Mouse (Mus musculus): ENCODE results near the gene Calr3.

Calr3 gene

GRCm38 (mm10) chr8:72443338-72443993 is at the start of gene Calr3, which contains the start of gene 1700030K09Rik:
Gene Calr3 (minus strand): TSS chr8:72443870.
Gene 1700030K09Rik (plus strand): TSS chr8:72443880.
- DNase-seq (ENCODE audit: low spot score in 2 of 2), result peak; percentile 96 to 98

- no peak for DNase-seq (ENCODE audit: low spot score in 2 of 2)
Measured at GRCm38 (mm10) chr8:72493381-72493780, 49.7 kb upstream of the Calr3 start.

- peak; percentile 99 for DNase-seq (ENCODE audit: low spot score in 2 of 2)
Measured at GRCm38 (mm10) chr8:72492622-72493081, 49.0 kb upstream of the Calr3 start.

GRCm38 (mm10) chr8:72491680-72492621 is 48.3 kb upstream of the Calr3 start, which contains the start of gene Slc35e1:
Gene Slc35e1 (minus strand): TSS chr8:72492614.
- DNase-seq (ENCODE audit: low spot score in 2 of 2), result peak in 1 of 2 experiments; percentile 29

GRCm38 (mm10) chr8:72491017-72491416 is 47.3 kb upstream of the Calr3 start:
- DNase-seq (ENCODE audit: low spot score in 2 of 2), result no peak

GRCm38 (mm10) chr8:72487014-72487413 is 43.3 kb upstream of the Calr3 start:
- DNase-seq (ENCODE audit: low spot score in 2 of 2), result no peak

- peak in 1 of 2 experiments; percentile 38 for DNase-seq (ENCODE audit: low spot score in 2 of 2)
Measured at GRCm38 (mm10) chr8:72485456-72486199, 42.0 kb upstream of the Calr3 start.

GRCm38 (mm10) chr8:72474826-72475546 is 31.3 kb upstream of the Calr3 start, which contains the start of gene Cherp:
Gene Cherp (minus strand): TSS chr8:72475226.
- peak; percentile 95 to 96 for DNase-seq (ENCODE audit: low spot score in 2 of 2)

GRCm38 (mm10) chr8:72470684-72471083 is 27.0 kb upstream of the Calr3 start:
- DNase-seq (ENCODE audit: low spot score in 2 of 2), result no peak

- no peak for DNase-seq (ENCODE audit: low spot score in 2 of 2)
Measured at GRCm38 (mm10) chr8:72469984-72470383, 26.3 kb upstream of the Calr3 start.

GRCm38 (mm10) chr8:72469243-72469642 is 25.6 kb upstream of the Calr3 start:
- DNase-seq (ENCODE audit: low spot score in 2 of 2), result no peak

- DNase-seq (ENCODE audit: low spot score in 2 of 2), result no peak
Measured at GRCm38 (mm10) chr8:72464211-72464610, 20.5 kb upstream of the Calr3 start.

GRCm38 (mm10) chr8:72459881-72460533 is 16.3 kb upstream of the Calr3 start:
- no peak for DNase-seq (ENCODE audit: low spot score in 2 of 2)

GRCm38 (mm10) chr8:72458457-72458856 is 14.8 kb upstream of the Calr3 start:
- DNase-seq (ENCODE audit: low spot score in 2 of 2), result no peak

GRCm38 (mm10) chr8:72457806-72458205 is 14.1 kb upstream of the Calr3 start:
- no peak for DNase-seq (ENCODE audit: low spot score in 2 of 2)

GRCm38 (mm10) chr8:72455317-72455716 is 11.6 kb upstream of the Calr3 start:
- no peak for DNase-seq (ENCODE audit: low spot score in 2 of 2)

- no peak for DNase-seq (ENCODE audit: low spot score in 2 of 2)
Measured at GRCm38 (mm10) chr8:72453904-72454303, 10.2 kb upstream of the Calr3 start.

- DNase-seq (ENCODE audit: low spot score in 2 of 2), result no peak
Measured at GRCm38 (mm10) chr8:72451516-72451915, 7.8 kb upstream of the Calr3 start.

GRCm38 (mm10) chr8:72445071-72445470 is 1.4 kb upstream of the Calr3 start:
- DNase-seq (ENCODE audit: low spot score in 2 of 2), result no peak

- DNase-seq (ENCODE audit: low spot score in 2 of 2), result no peak
Measured at GRCm38 (mm10) chr8:72443994-72444350, 302 bp upstream of the Calr3 start.
